Mouse (Mus musculus): ENCODE results near the gene Cipc. TPM values are rescaled to one million over a fixed set of nuclear protein-coding genes. Genes with fewer than 3 reads are reported as not detected.

The Cipc gene
- polyA plus RNA-seq, 1 experiment from 2014 or later, result 57.8 TPM

- under 1% methylated on average over 54 of the region's 68 CpGs for WGBS
- peak; percentile 70 for ATAC-seq
These were observed 43.3 kb downstream of the Cipc start, which contains the start of gene Zdhhc22 for GRCm38 (mm10) chr12:86989890-86990754. TSS of gene Zdhhc22 (minus strand) at chr12:86990430.

DNA sequence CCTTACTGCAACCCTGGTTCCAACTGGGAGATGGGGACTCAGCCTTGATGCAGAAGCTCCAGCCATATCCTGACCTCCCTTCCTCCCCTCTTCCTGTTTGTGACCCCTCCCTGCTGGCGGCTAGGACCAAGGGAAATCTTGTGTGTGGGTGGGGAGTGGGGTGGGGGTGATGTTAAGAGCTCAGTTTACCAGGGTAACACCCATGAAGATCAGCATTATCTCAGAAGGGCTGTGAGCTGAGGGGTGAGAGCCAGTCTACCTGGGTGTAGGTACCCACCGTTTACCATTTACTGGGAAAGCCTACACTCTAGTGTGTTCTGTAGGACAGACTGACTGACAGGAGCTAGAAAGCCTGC is 43.9 kb downstream of the Cipc start:
- Histone ChIP-seq H3K4me3 (ENCODE audit: low read depth, low read length) (peak overlapping the region; percentile 62), H3K27me3 (ENCODE audit: control insufficient read depth, insufficient read depth, low read depth, low read length) (peaks cover 15% of the 10 kb centered on the region), H3K4me2 (ENCODE audit: low read length) (peak overlapping the region; percentile 87), H3K9me3 (replicated peaks; ENCODE audit: control insufficient read depth, low read length, poor library complexity, severe bottlenecking) (no peaks in the 10 kb centered on the region), H3K36me3 (ENCODE audit: control insufficient read depth, insufficient read depth, low read length) (no peaks in the 10 kb centered on the region), H3K9ac (ENCODE audit: low read depth, low read length) (peak overlapping the region; percentile 77), H3K4me1 (ENCODE audit: control insufficient read depth, insufficient read depth, low read length) (peaks cover 28% of the 10 kb centered on the region), H3K27ac (ENCODE audit: low read length) (peak overlapping the region; percentile 79; the same call in 1 of the 2 replicates)
- ATAC-seq, result peak; percentile 16
- 45% methylated on average over 2 of the region's 2 CpGs for WGBS

More at GRCm38 (mm10) chr12:86989890-86990754, 43.3 kb downstream of the Cipc start, which contains the start of gene Zdhhc22:
- Histone ChIP-seq H3K9me3 (replicated peaks; ENCODE audit: control insufficient read depth, low read length, poor library complexity, severe bottlenecking) (no peaks in the 10 kb centered on the region), H3K9ac (ENCODE audit: low read depth, low read length) (peak within 1 kb of the TSS; percentile 77), H3K27ac (ENCODE audit: low read length) (peak within 1 kb of the TSS; percentile 79), H3K36me3 (ENCODE audit: control insufficient read depth, insufficient read depth, low read length) (no peaks in the 10 kb centered on the region), H3K4me3 (ENCODE audit: low read depth, low read length) (peak within 1 kb of the TSS; percentile 62), H3K4me1 (ENCODE audit: control insufficient read depth, insufficient read depth, low read length) (peaks cover 28% of the 10 kb centered on the region), H3K27me3 (ENCODE audit: control insufficient read depth, insufficient read depth, low read depth, low read length) (peaks cover 15% of the 10 kb centered on the region), H3K4me2 (ENCODE audit: low read length) (peak within 1 kb of the TSS; percentile 87)

DNA sequence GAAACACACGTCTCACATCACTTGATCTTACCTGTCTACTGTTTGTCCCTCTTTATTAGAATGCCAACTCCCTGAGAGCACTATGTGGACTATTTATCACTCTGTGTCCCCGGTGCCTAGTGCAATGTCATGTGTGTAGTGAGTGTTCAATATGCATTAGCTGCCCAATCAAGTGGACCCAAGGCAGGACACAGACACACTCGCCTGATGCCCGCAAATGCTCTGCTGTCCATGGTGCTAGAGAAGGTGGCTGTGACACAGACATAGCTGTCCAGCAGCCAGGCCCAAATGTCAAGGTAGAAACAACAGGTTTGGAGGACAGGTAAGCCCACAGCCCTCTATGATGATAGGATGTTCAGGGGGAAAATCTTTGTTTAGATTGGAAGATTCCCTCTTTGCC is 47.3 kb downstream of the Cipc start:
- no peak for ATAC-seq
- Histone ChIP-seq H3K4me2 (ENCODE audit: low read length) (no peak overlapping the region), H3K36me3 (ENCODE audit: control insufficient read depth, insufficient read depth, low read length) (no peaks in the 10 kb centered on the region), H3K4me3 (ENCODE audit: low read depth, low read length) (no peak overlapping the region), H3K9me3 (replicated peaks; ENCODE audit: control insufficient read depth, low read length, poor library complexity, severe bottlenecking) (no peaks in the 10 kb centered on the region), H3K27me3 (ENCODE audit: control insufficient read depth, insufficient read depth, low read depth, low read length) (no peaks in the 10 kb centered on the region), H3K9ac (ENCODE audit: low read depth, low read length) (no peak overlapping the region), H3K27ac (ENCODE audit: low read length) (no peak overlapping the region), H3K4me1 (ENCODE audit: control insufficient read depth, insufficient read depth, low read length) (peaks cover 20% of the 10 kb centered on the region)
- WGBS, result 38% methylated on average over 4 of the region's 4 CpGs

GRCm38 (mm10) chr12:86994776-86995175 is 47.9 kb downstream of the Cipc start:
- no peak overlapping the region for H3K9ac ChIP-seq (ENCODE audit: low read depth, low read length)
- no peak for ATAC-seq
- 34% methylated on average over 3 of the region's 3 CpGs for WGBS
- no peaks in the 10 kb centered on the region for H3K9me3 ChIP-seq (replicated peaks; ENCODE audit: control insufficient read depth, low read length, poor library complexity, severe bottlenecking)
- H3K27ac ChIP-seq (ENCODE audit: low read length), result no peak overlapping the region
- H3K4me1 ChIP-seq (ENCODE audit: control insufficient read depth, insufficient read depth, low read length), result peaks cover 14% of the 10 kb centered on the region
- H3K36me3 ChIP-seq (ENCODE audit: control insufficient read depth, insufficient read depth, low read length), result no peaks in the 10 kb centered on the region
- no peak overlapping the region for H3K4me3 ChIP-seq (ENCODE audit: low read depth, low read length)
- H3K27me3 ChIP-seq (ENCODE audit: control insufficient read depth, insufficient read depth, low read depth, low read length), result no peaks in the 10 kb centered on the region
- no peak overlapping the region for H3K4me2 ChIP-seq (ENCODE audit: low read length)

DNA sequence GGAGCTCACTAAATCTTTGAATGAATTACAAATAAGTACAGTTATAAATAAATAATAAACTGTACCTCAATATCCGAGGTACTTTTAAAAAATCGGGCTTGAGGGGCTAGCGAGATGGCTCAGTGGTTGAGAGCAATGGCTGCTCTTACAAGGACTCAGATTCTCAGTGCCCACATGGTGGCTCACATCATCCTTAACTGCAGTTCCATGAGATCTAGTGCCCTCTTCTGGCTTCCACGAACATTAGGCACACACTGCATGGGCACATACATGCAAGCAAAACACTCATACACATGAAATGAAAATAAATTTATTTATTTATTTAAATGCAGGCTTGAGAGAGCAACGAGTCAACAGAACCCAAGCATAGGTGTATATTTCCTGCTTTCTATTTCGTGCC is 49.1 kb downstream of the Cipc start:
- Histone ChIP-seq H3K9me3 (replicated peaks; ENCODE audit: control insufficient read depth, low read length, poor library complexity, severe bottlenecking) (no peaks in the 10 kb centered on the region), H3K36me3 (ENCODE audit: control insufficient read depth, insufficient read depth, low read length) (no peaks in the 10 kb centered on the region), H3K4me3 (ENCODE audit: low read depth, low read length) (no peak overlapping the region), H3K4me1 (ENCODE audit: control insufficient read depth, insufficient read depth, low read length) (peaks cover 20% of the 10 kb centered on the region), H3K27me3 (ENCODE audit: control insufficient read depth, insufficient read depth, low read depth, low read length) (no peaks in the 10 kb centered on the region), H3K9ac (ENCODE audit: low read depth, low read length) (no peak overlapping the region), H3K4me2 (ENCODE audit: low read length) (no peak overlapping the region), H3K27ac (ENCODE audit: low read length) (no peak overlapping the region)
- ATAC-seq, result no peak
- 76% methylated on average over 6 of the region's 6 CpGs for WGBS

GRCm38 (mm10) chr12:86998699-86999098 is 51.9 kb downstream of the Cipc start:
- Histone ChIP-seq H3K9me3 (replicated peaks; ENCODE audit: control insufficient read depth, low read length, poor library complexity, severe bottlenecking) (no peaks in the 10 kb centered on the region), H3K27ac (ENCODE audit: low read length) (no peak overlapping the region), H3K9ac (ENCODE audit: low read depth, low read length) (no peak overlapping the region), H3K4me2 (ENCODE audit: low read length) (no peak overlapping the region), H3K36me3 (ENCODE audit: control insufficient read depth, insufficient read depth, low read length) (no peaks in the 10 kb centered on the region), H3K27me3 (ENCODE audit: control insufficient read depth, insufficient read depth, low read depth, low read length) (no peaks in the 10 kb centered on the region), H3K4me1 (ENCODE audit: control insufficient read depth, insufficient read depth, low read length) (peaks cover 9% of the 10 kb centered on the region), H3K4me3 (ENCODE audit: low read depth, low read length) (no peak overlapping the region)
- 92% methylated on average over 4 of the region's 4 CpGs for whole genome bisulfite sequencing
- ATAC-seq, result no peak

DNA sequence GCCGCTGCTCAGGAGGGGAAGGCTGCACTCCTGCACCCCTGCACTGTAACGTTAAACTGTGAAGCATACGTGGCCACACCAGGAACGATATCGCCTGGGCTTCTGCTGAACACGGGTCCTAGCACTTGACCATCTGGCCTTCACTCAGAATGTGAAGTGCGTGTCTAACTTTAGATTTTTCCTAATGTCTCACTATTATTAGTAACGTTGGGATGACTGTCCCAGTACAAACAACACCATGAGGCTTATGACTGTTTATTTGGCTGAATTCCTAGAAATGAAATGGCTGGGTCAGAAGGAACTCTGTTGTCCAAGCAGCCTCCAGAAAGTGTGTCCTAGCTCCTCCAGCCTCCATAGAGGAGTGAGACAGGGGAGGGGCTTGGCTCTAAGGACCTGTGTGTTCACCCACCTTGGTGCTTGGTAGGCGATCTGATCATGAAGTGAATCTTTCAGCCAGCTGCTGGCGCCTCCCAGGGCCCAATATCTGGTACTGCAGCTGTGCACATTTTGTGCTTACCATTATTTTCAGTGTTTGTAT is 52.5 kb downstream of the Cipc start:
- no peak overlapping the region for H3K27ac ChIP-seq (ENCODE audit: low read length)
- no peak for ATAC-seq
- H3K4me1 ChIP-seq (ENCODE audit: control insufficient read depth, insufficient read depth, low read length), result peaks cover 9% of the 10 kb centered on the region
- H3K4me3 ChIP-seq (ENCODE audit: low read depth, low read length), result no peak overlapping the region
- 73% methylated on average over 10 of the region's 10 CpGs for WGBS
- H3K9ac ChIP-seq (ENCODE audit: low read depth, low read length), result no peak overlapping the region
- no peak overlapping the region for H3K4me2 ChIP-seq (ENCODE audit: low read length)
- H3K36me3 ChIP-seq (ENCODE audit: control insufficient read depth, insufficient read depth, low read length), result no peaks in the 10 kb centered on the region
- H3K27me3 ChIP-seq (ENCODE audit: control insufficient read depth, insufficient read depth, low read depth, low read length), result no peaks in the 10 kb centered on the region
- H3K9me3 ChIP-seq (replicated peaks; ENCODE audit: control insufficient read depth, low read length, poor library complexity, severe bottlenecking), result no peaks in the 10 kb centered on the region

- Histone ChIP-seq H3K9ac (ENCODE audit: low read depth, low read length) (no peak overlapping the region), H3K4me3 (ENCODE audit: low read depth, low read length) (no peak overlapping the region), H3K36me3 (ENCODE audit: control insufficient read depth, insufficient read depth, low read length) (no peaks in the 10 kb centered on the region), H3K27me3 (ENCODE audit: control insufficient read depth, insufficient read depth, low read depth, low read length) (no peaks in the 10 kb centered on the region), H3K27ac (ENCODE audit: low read length) (no peak overlapping the region), H3K4me1 (ENCODE audit: control insufficient read depth, insufficient read depth, low read length) (peaks cover 15% of the 10 kb centered on the region), H3K9me3 (replicated peaks; ENCODE audit: control insufficient read depth, low read length, poor library complexity, severe bottlenecking) (no peaks in the 10 kb centered on the region), H3K4me2 (ENCODE audit: low read length) (no peak overlapping the region)
- ATAC-seq, result no peak
- 64% methylated on average over 5 of the region's 5 CpGs for WGBS
These were observed 53.5 kb downstream of the Cipc start for GRCm38 (mm10) chr12:87000151-87000839.

- 39% methylated on average over 6 of the region's 6 CpGs for WGBS
- no peak overlapping the region for H3K4me3 ChIP-seq (ENCODE audit: low read depth, low read length)
- no peak overlapping the region for H3K27ac ChIP-seq (ENCODE audit: low read length)
- peak; percentile 37; the same call in 1 of the 2 replicates for ATAC-seq
- H3K36me3 ChIP-seq (ENCODE audit: control insufficient read depth, insufficient read depth, low read length), result no peaks in the 10 kb centered on the region
- no peak overlapping the region for H3K9ac ChIP-seq (ENCODE audit: low read depth, low read length)
- no peaks in the 10 kb centered on the region for H3K9me3 ChIP-seq (replicated peaks; ENCODE audit: control insufficient read depth, low read length, poor library complexity, severe bottlenecking)
- H3K4me1 ChIP-seq (ENCODE audit: control insufficient read depth, insufficient read depth, low read length), result peaks cover 15% of the 10 kb centered on the region
- H3K4me2 ChIP-seq (ENCODE audit: low read length), result no peak overlapping the region
- no peaks in the 10 kb centered on the region for H3K27me3 ChIP-seq (ENCODE audit: control insufficient read depth, insufficient read depth, low read depth, low read length)
These were observed 54.0 kb downstream of the Cipc start for GRCm38 (mm10) chr12:87000840-87001176.

All from midbrain, embryonic 16.5 days (tissue).